Mouse (Mus musculus) small intestine, adult 2 months (tissue): ENCODE measurements at regions not wholly inside any gene's neighbourhood (a gene's known extent, or its start where the extent isn't known, plus 50 kb on each side); places are given as distances from the start of the nearest gene placed in this dataset.

Experiments used
- CTCF ChIP-seq: fragments of 200-500 bp; IDR thresholded peaks from 2 replicates; pipeline ENCODE4 v1.5.1; 2012; ENCODE audit warnings: low read depth, mild to moderate bottlenecking, control low read depth, inconsistent platforms, low read length, moderate library complexity, mixed read lengths; ENCODE audit not compliant: insufficient replicate concordance, insufficient read length; ENCODE audit errors: extremely low read depth
- POLR2A ChIP-seq: fragments of 200-500 bp; IDR thresholded peaks from 2 replicates; pipeline ENCODE4 v1.6.1; 2012; ENCODE audit warnings: low read depth, mild to moderate bottlenecking, control low read depth, inconsistent platforms, low read length, moderate library complexity

DNA sequence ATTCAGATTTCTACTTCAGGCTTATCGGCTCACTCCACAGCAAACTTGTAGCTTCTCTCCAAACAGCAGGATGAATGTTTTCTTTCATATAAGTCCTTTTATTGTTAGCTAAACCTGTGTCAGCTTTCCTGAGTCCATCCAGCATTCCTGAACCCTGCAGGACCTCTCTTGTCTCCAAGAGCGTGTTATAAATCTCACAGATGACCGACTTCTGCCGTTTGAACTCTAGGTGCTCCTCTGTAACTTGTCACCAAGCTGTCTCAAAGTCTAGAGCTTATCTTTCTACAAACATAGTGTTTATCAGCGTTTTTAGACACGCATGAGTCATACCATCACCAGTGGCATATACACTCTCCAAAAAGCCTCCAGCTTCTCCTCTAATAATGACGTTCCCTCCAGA is 132.4 kb upstream of the Tmc3 start:
- no peak for TF ChIP-seq POLR2A
- TF ChIP-seq CTCF, result no peak
